Mouse (Mus musculus): ENCODE measurements around the gene Slc8b1. TPM values are rescaled to one million over a fixed set of nuclear protein-coding genes. Genes with fewer than 3 reads are reported as not detected.

Slc8b1 gene
- polyA plus RNA-seq, 1 experiment from 2014 or later: 5.5 TPM

DNA sequence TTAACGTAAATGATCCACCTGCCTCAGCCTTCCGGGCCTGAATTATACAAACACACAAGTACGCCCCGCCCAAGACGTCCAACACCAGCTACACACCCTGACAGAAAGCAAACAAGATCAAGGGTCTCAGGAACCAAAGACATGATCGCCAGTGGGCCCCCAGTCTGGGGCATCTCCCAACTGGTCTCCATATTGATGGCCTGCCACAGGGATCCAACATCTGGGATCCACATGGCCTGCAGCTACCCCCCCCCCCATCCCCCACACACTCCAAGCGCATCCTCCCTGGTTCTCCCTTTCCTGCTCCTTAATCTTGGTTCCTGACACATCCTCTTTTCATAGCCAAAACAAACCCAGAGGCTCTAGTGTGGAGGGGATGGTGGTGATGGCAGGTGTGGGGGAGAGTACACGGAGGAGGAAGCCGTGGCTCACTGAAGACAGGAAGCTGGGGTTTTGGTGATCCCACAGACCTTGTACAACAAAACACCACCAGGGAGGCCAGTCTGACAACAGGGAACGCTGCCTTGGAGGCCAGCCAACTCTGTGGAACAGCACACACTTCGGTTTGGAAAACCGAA is 67.6 kb downstream of the Slc8b1 start:
- Histone ChIP-seq H3K9ac (ENCODE audit: low read depth, low read length) (peak overlapping the region; percentile 44), H3K36me3 (ENCODE audit: control insufficient read depth, insufficient read depth, low read length) (peaks cover 13% of the 10 kb centered on the region), H3K9me3 (ENCODE audit: control insufficient read depth, low read length) (no peaks in the 10 kb centered on the region), H3K27me3 (replicated peaks; ENCODE audit: control insufficient read depth, insufficient read depth, low read length) (no peaks in the 10 kb centered on the region), H3K4me1 (replicated peaks; ENCODE audit: control insufficient read depth, insufficient read depth, low read length) (peaks cover 33% of the 10 kb centered on the region), H3K27ac (ENCODE audit: low read depth, low read length) (peak overlapping the region; percentile 90), H3K4me3 (ENCODE audit: low read depth, low read length) (no peak overlapping the region), H3K4me2 (peak overlapping the region; percentile 45)
- no peak for DNase-seq (ENCODE audit: low spot score)
- ATAC-seq (replicated peaks; ENCODE audit: low FRiP score): no peak; the same call in 1 of the 2 replicates
- 35% methylated on average over 12 of the region's 12 CpGs for WGBS

DNA sequence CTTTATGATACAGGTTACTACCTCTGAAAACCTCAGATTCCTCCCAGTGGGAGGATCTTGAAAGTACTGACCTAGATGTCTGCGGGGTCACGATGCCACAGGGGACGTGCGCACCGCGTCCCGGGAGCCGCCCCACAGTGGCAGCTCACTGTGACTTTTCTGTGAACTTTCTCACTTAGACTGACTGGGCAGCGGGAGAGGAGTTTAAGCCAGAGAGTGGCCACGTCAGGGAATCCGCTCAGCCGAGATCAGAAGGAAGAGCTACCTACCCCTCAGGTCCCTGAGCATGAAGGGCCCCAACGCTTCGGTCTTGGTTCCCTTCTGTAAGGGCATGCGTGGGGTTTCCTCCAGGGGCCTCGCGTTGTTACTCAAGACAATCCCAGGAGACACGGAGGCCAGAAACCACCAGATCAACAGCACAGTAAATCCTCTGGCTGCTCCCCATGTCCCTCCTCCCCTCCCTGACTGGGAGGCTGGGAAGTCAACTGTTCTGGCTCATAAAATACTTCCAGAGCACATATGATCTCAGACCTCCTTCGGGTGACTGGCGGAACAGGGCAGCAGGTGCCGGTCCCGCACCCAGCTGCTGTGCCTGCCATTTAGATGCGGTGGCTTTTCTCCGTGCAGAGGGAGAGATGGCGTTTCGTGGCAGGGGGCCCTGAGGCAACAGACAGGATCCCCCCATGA is 68.4 kb downstream of the Slc8b1 start:
- no peak for DNase-seq (ENCODE audit: low spot score)
- WGBS: 68% methylated on average over 26 of the region's 26 CpGs

DNA sequence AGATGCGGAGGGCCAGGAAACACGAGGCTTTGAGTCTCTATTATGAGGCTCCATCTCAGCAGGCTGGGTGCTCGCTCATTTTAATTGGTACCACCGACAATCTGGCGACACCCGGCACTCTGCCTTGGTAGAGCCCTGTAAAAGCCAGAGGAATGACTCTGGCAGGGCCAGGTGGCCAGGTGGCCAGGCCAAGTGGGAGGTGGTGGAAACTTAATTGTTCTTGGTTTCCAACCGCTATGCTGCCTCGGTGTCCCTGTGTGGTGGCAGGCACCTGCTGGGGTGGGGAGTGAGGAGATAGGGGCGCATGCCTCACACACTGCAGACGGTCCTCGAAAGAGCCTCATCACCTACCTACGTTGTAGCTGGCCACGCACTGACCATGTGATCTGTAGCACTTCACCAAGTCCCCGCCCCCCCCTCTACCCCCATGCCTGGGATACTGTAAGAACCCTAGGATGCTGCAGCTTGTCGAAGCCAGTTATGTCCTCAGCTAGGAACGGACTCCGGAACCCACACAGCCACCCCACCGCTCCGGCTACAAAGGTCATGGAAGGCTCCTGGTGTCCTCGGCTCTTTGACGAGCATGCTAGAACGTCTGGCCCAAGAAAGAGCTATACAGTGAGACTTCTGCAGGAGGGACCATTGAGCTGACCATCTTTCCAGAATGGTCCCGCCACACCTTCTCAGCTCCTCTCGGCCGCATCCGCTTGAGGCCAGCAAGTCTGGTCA is 69.1 kb downstream of the Slc8b1 start:
- Histone ChIP-seq H3K4me1 (replicated peaks; ENCODE audit: control insufficient read depth, insufficient read depth, low read length) (peaks cover 37% of the 10 kb centered on the region), H3K9ac (ENCODE audit: low read depth, low read length) (no peak overlapping the region), H3K27me3 (replicated peaks; ENCODE audit: control insufficient read depth, insufficient read depth, low read length) (no peaks in the 10 kb centered on the region), H3K36me3 (ENCODE audit: control insufficient read depth, insufficient read depth, low read length) (peaks cover 22% of the 10 kb centered on the region), H3K4me2 (no peak overlapping the region), H3K9me3 (ENCODE audit: control insufficient read depth, low read length) (no peaks in the 10 kb centered on the region), H3K27ac (ENCODE audit: low read depth, low read length) (no peak overlapping the region), H3K4me3 (ENCODE audit: low read depth, low read length) (no peak overlapping the region)
- DNase-seq (ENCODE audit: low spot score): no peak
- ATAC-seq (replicated peaks; ENCODE audit: low FRiP score): no peak
- WGBS: 89% methylated on average over 26 of the region's 26 CpGs

More for the DNA sequence above, 68.4 kb downstream of the Slc8b1 start:
- 0 out of 2 replicates have a peak overlapping the region, but pooled peaks have one; percentile 44 for H3K9ac ChIP-seq (ENCODE audit: low read depth, low read length)
- H3K4me2 ChIP-seq: peak overlapping the region; percentile 45; the same call in 1 of the 2 replicates
- H3K4me3 ChIP-seq (ENCODE audit: low read depth, low read length): no peak overlapping the region
- peak overlapping the region; percentile 90; the same call in 1 of the 2 replicates for H3K27ac ChIP-seq (ENCODE audit: low read depth, low read length)
- H3K36me3 ChIP-seq (ENCODE audit: control insufficient read depth, insufficient read depth, low read length): peaks cover 21% of the 10 kb centered on the region
- no peaks in the 10 kb centered on the region for H3K27me3 ChIP-seq (replicated peaks; ENCODE audit: control insufficient read depth, insufficient read depth, low read length)
- H3K4me1 ChIP-seq (replicated peaks; ENCODE audit: control insufficient read depth, insufficient read depth, low read length): peaks cover 33% of the 10 kb centered on the region
- H3K9me3 ChIP-seq (ENCODE audit: control insufficient read depth, low read length): no peaks in the 10 kb centered on the region
- ATAC-seq (replicated peaks; ENCODE audit: low FRiP score): no peak

DNA sequence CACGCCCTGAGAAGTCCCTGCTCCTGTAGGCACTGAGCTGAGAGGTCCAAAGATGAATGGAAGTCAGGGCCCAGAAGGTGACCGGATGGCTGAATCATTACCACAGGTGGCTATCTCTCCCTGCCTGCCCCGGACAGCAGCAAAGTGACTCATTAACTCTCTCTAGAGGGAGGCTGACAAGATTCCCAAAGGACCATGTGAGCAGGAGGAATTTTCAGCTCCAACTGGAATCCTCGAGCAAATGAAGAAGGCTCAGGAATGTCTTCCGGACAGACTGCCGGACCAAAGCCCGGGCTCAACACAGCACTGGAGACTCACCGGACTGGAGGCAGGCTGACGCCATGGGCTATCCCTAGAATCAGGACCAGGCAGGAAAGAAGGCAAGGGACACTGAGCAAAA is 71.0 kb downstream of the Slc8b1 start:
- no peak overlapping the region for H3K4me3 ChIP-seq (ENCODE audit: low read depth, low read length)
- ATAC-seq (replicated peaks; ENCODE audit: low FRiP score): no peak
- peaks cover 23% of the 10 kb centered on the region for H3K36me3 ChIP-seq (ENCODE audit: control insufficient read depth, insufficient read depth, low read length)
- no peak overlapping the region for H3K4me2 ChIP-seq
- no peaks in the 10 kb centered on the region for H3K9me3 ChIP-seq (ENCODE audit: control insufficient read depth, low read length)
- no peaks in the 10 kb centered on the region for H3K27me3 ChIP-seq (replicated peaks; ENCODE audit: control insufficient read depth, insufficient read depth, low read length)
- 77% methylated on average over 9 of the region's 9 CpGs for WGBS
- no peak overlapping the region for H3K9ac ChIP-seq (ENCODE audit: low read depth, low read length)
- H3K27ac ChIP-seq (ENCODE audit: low read depth, low read length): no peak overlapping the region
- H3K4me1 ChIP-seq (replicated peaks; ENCODE audit: control insufficient read depth, insufficient read depth, low read length): peaks cover 47% of the 10 kb centered on the region
- DNase-seq (ENCODE audit: low spot score): no peak

DNA sequence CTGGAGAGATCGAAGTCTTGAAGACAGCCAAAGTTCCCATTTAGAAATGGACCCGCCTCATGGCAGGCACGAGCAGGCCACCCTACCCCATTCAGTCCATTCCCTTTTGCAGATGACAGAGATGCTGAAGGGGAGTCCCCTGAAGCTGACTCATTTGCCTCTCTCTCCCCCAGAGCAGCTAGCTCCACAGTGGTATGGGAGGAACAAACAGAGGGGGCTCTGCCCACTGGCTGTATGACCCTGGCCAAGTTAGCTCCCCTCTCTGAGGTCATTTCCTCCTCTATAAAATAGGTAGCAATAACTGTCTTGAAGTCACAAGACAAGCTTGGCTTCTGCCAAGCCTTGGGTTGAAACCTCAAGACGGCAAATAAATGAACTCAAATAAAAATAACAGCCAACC is 72.5 kb downstream of the Slc8b1 start:
- H3K4me3 ChIP-seq (ENCODE audit: low read depth, low read length): no peak overlapping the region
- DNase-seq (ENCODE audit: low spot score) (no peak), ATAC-seq (replicated peaks; ENCODE audit: low FRiP score) (no peak)
- H3K27ac ChIP-seq (ENCODE audit: low read depth, low read length): no peak overlapping the region
- peaks cover 39% of the 10 kb centered on the region for H3K4me1 ChIP-seq (replicated peaks; ENCODE audit: control insufficient read depth, insufficient read depth, low read length)
- WGBS: 90% methylated on average over 4 of the region's 4 CpGs
- H3K9ac ChIP-seq (ENCODE audit: low read depth, low read length): no peak overlapping the region
- H3K4me2 ChIP-seq: no peak overlapping the region
- no peaks in the 10 kb centered on the region for H3K27me3 ChIP-seq (replicated peaks; ENCODE audit: control insufficient read depth, insufficient read depth, low read length)
- no peaks in the 10 kb centered on the region for H3K9me3 ChIP-seq (ENCODE audit: control insufficient read depth, low read length)
- peaks cover 23% of the 10 kb centered on the region for H3K36me3 ChIP-seq (ENCODE audit: control insufficient read depth, insufficient read depth, low read length)

Other genes with a start within 250 kb of the Slc8b1 start
- 0.05 TPM in 1 of 2 replicates, not detected in the other for gene Lhx5, start 79.5 kb upstream of the Slc8b1 start, polyA plus RNA-seq (2014; fragmentation: Nextera tagmentation; extraction: Ambion mirVana)
- gene Sdsl, start 38.4 kb upstream of the Slc8b1 start, polyA plus RNA-seq (2014; fragmentation: Nextera tagmentation; extraction: Ambion mirVana): 2.3 and 2.5 TPM in 2 replicates
- not detected in 2 replicates for gene Sds, start 34.6 kb upstream of the Slc8b1 start, polyA plus RNA-seq (2014; fragmentation: Nextera tagmentation; extraction: Ambion mirVana)
- 32.8 and 35.1 TPM in 2 replicates for gene Plbd2, start 7.5 kb upstream of the Slc8b1 start, polyA plus RNA-seq (2014; fragmentation: Nextera tagmentation; extraction: Ambion mirVana)
- gene Tpcn1, start 77.5 kb downstream of the Slc8b1 start, polyA plus RNA-seq (2014; fragmentation: Nextera tagmentation; extraction: Ambion mirVana): 27.4 and 29.7 TPM in 2 replicates
- 1.3 and 1.5 TPM in 2 replicates for gene Iqcd, start 77.8 kb downstream of the Slc8b1 start, polyA plus RNA-seq (2014; fragmentation: Nextera tagmentation; extraction: Ambion mirVana)
- gene Rita1, start 101.4 kb downstream of the Slc8b1 start, polyA plus RNA-seq (2014; fragmentation: Nextera tagmentation; extraction: Ambion mirVana): 9.0 and 13.1 TPM in 2 replicates
- 46.7 and 47.0 TPM in 2 replicates for gene Ddx54, start 101.6 kb downstream of the Slc8b1 start, polyA plus RNA-seq (2014; fragmentation: Nextera tagmentation; extraction: Ambion mirVana)
- gene Cfap73, start 123.1 kb downstream of the Slc8b1 start, polyA plus RNA-seq (2014; fragmentation: Nextera tagmentation; extraction: Ambion mirVana): not detected in 2 replicates
- 0.25 and 0.32 TPM in 2 replicates for gene Rasal1, start 137.6 kb downstream of the Slc8b1 start, polyA plus RNA-seq (2014; fragmentation: Nextera tagmentation; extraction: Ambion mirVana)
- gene Dtx1, start 200.8 kb downstream of the Slc8b1 start, polyA plus RNA-seq (2014; fragmentation: Nextera tagmentation; extraction: Ambion mirVana): 0.23 and 1.1 TPM in 2 replicates
- gene Oas2, start 238.7 kb downstream of the Slc8b1 start, polyA plus RNA-seq (2014; fragmentation: Nextera tagmentation; extraction: Ambion mirVana): 0.23 and 0.29 TPM in 2 replicates